Mouse (Mus musculus) left cerebral cortex, adult 2 months (tissue): ENCODE measurements around the gene Ubtd2. TPM values are rescaled to one million over a fixed set of nuclear protein-coding genes. Genes with fewer than 3 reads are reported as not detected.
"Not testable (repeated sequence)": the region's sequence is repeated elsewhere in the genome, so short reads cannot be mapped to it uniquely, and the experiment has no call there.

Experiments used
- DNase-seq, 2 experiments: peaks; one replicate each; pipeline ENCODE4 v3.0.0; 2021 to 2022; ENCODE audit warnings: low spot score in 2 of 2, mixed read lengths in 1 of 2; ENCODE audit errors: extremely low spot score in 1 of 2
- H3K27ac ChIP-seq: fragments of 200-600 bp; 2 replicates; pipeline ENCODE4 v1.8.1; 2022
- H3K4me3 ChIP-seq: fragments of 200-600 bp; 2 replicates; pipeline ENCODE4 v1.8.1; 2022
- CTCF ChIP-seq: fragments of 200-600 bp; IDR thresholded peaks from 2 replicates; pipeline ENCODE4 v1.8.1; 2022; ENCODE audit warnings: antibody characterized with exemption, mild to moderate bottlenecking, moderate library complexity
- intact Hi-C: fragments of 180-260 bp; cut with DNase I; formaldehyde crosslinking; loops from one replicate; pipeline ENCODE4 v1.15.1; 2025
- total RNA-seq, 2 experiments: library from RNA; stranded (reverse); gene quantifications; 2 replicates each; pipeline ENCODE4 v1.2.3; 2021

Ubtd2 gene
- total RNA-seq, 2 experiments from 2014 or later = 53.9 to 57.3 TPM

DNA sequence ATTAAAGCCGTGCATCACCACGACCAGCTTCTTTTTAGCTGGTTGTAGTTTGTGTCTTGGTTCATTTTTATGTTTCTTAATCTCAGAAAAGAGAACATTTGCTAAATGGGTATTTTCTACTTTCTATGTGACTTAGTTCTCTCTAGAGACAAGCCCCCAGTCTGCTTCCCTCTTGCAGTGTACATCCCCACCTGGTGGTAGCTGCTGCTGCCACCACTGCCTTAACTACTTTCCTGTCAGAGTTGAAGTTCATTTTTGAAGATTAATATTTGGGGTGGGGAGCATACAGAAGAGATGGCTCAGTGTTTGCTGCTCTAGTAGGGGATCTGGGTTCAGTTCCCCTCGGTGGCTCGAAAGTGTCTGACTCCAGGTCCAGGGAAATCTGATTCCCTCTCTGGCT is 44.8 kb downstream of the Ubtd2 start:
- DNase-seq = no peak
- intact Hi-C loops = no loop called here
- H3K27ac ChIP-seq = no peak overlapping the region
- H3K4me3 ChIP-seq = no peak overlapping the region
- TF ChIP-seq CTCF = peak; percentile 49

DNA sequence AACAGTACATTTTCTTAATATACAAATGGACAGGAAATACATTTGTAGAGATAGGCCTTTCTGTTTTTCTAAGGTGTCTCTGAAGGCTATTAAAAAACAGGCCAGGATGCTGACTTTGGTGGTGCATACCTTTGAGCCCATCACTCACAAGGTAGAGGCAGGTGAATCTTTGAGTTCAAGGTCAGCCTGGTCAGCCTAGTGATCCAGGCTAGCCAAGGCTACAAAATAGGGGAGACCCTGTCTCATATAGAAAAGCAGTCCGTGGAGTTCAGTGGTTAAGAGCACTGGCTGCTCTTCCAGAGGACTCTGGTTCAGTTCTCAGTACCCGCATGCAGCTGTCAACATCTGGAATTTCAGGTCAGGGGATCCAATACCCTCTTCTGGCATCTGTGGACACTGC is 48.5 kb downstream of the Ubtd2 start:
- intact Hi-C loops = loop anchor here (2.0 kb wide), 1 partner anchor 49 kb away; the partner anchor contains the start of gene Ubtd2
- H3K4me3 ChIP-seq = no peak overlapping the region
- no peak overlapping the region; the same call in 1 of the 2 replicates for H3K27ac ChIP-seq
- no peak for TF ChIP-seq CTCF
- DNase-seq = no peak

DNA sequence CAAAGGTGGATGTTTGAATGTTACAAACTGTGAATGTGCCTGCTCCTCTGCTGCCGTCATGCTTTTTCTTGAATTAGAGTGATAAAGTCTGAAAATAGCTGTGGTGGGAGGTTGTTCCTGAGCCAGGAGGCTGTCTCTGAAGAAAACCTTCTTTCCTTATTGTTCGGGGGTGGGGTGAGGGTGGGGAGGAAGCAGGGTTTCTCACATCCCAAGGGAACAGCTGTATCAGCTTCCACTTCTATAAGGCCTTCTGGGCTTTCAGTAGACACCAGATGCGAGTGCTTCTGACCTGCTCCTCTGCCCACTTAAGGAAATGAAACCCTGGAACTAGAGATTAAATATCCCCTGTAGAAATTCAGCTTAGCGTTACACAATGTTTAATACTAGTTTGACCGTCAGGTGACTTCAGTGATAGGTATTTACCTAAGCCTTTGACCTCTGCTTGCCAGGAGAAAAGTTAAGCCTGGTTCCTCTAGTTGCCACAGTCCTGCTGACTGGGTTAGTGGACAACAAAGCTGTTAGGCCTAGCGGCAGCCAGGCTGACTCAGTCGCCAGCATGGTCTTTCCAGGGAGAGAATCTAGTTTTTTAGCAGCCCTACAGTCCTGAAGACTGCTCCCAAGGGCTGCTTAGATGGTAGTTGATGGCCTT is 50.0 kb downstream of the Ubtd2 start:
- Histone ChIP-seq H3K27ac (peak overlapping the region; percentile 72), H3K4me3 (no peak overlapping the region)
- intact Hi-C loops = loop anchor here (1.0 to 2.0 kb wide), 2 partner anchors 50 to 103 kb away; partner anchors contain the start of gene Ubtd2
- no peak for TF ChIP-seq CTCF
- no peak for DNase-seq

DNA sequence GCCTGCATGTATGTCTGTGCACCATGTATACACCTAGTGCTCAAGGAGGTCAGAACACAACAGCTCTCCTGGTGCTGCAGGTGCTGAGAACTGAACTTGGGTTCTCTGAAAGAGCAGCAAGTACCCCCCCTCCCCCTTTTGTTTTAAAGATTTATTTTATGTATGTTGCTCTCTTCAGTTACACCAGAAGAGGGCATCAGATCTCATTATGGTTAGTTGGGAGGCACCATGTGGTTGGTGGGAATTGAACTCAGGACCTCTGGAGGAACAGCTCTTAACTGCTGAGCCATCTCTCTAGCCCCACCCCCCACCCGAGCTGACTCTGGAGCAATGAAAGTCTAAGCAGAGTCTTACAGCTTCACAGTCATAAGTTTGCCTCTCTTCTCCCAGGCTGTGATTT is 55.8 kb downstream of the Ubtd2 start:
- no peak overlapping the region for H3K27ac ChIP-seq
- peak; percentile 5; the same call in 1 of the 2 replicates for TF ChIP-seq CTCF
- no peak for DNase-seq
- H3K4me3 ChIP-seq = no peak overlapping the region
- intact Hi-C loops = no loop called here

DNA sequence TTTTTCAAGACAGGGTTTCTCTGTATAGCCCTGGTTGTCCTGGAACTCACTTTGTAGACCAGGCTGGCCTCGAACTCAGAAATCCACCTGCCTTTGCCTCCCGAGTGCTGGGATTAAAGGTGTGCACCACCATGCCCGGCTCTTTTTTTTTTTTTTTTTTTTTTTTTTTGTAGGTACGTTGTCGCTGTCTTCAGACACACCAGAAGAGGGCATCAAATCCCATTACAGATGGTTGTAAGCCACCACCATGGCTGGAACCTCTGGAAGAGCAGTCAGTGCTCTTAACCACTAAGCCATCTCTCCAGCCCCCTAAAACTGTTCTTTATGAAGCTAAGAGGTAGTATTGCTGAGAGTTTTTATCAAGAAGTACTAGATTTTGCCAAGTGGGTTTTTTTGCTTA is 59.7 kb downstream of the Ubtd2 start:
- not testable (repeated sequence) for DNase-seq, H3K4me3 ChIP-seq, H3K27ac ChIP-seq
- intact Hi-C loops = loop anchor here (5.0 kb wide), 1 partner anchor 58 kb away; the partner anchor contains the start of gene Ubtd2

DNA sequence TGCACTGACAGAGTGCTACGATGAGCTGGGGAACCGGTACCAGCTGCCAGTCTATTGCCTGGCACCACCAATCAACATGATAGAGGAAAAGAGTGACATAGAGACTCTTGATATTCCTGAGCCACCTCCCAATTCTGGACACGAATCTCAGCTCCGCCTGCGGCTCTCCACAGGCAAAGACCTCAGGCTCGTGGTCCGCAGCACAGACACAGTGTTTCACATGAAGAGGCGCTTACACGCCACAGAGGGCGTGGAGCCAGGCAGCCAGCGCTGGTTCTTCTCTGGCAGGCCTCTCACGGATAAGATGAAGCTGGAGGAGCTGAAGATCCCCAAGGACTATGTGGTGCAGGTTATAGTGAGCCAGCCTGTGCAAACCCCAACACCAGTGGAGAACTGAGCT is 60.9 kb downstream of the Ubtd2 start:
- no peak overlapping the region for H3K27ac ChIP-seq
- intact Hi-C loops = loop anchor here (5.0 kb wide), 1 partner anchor 59 kb away; the partner anchor contains the start of gene Ubtd2

DNA sequence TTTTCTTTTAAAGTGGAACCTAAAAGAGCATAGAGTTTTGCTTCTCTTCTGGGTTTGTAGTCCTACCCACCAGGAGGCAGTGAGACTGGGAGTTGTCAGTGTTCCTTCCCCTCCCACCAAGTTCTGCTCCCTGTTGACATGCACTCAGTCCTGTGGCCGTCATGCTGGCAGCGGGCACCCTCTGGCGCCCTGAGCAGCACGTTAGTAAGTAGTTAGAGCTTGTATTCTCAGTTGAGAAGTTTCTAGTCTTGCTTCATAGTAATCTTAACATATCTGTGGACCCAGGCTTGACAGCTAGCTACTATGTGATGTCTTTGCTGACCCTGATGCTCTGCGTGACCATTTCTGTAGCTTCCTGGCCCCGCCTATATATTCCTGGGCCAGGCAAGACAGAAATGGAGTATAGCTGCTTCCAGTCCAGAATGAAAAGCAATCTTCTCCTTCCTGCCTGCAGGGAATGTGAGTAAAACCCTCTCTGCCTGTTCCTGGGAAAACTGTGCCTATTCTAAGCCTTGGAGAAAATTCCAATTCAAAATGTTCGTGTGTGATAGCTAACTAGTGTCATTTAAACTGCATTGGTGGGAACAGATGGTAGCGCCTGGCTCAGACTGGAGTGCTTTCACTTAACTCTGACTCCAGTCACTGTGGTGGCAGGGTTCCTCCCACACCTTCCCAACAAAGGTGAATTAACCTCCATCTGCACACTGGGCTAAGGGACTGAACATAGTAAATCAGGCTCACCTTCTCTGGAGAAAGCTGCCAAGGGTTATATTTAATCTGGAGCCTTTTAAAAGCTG is 61.9 kb downstream of the Ubtd2 start:
- intact Hi-C loops = loop anchor here (5.0 kb wide), 1 partner anchor 60 kb away; the partner anchor contains the start of gene Ubtd2
- Histone ChIP-seq H3K27ac (peak overlapping the region; percentile 65), H3K4me3 (no peak overlapping the region)
- no peak; the same call in none of the 2 replicates for TF ChIP-seq CTCF
- DNase-seq = peak; percentile 42 to 43

More for the DNA sequence above, 60.9 kb downstream of the Ubtd2 start:
- no peak for DNase-seq
- TF ChIP-seq CTCF = no peak
- H3K4me3 ChIP-seq = no peak overlapping the region

DNA sequence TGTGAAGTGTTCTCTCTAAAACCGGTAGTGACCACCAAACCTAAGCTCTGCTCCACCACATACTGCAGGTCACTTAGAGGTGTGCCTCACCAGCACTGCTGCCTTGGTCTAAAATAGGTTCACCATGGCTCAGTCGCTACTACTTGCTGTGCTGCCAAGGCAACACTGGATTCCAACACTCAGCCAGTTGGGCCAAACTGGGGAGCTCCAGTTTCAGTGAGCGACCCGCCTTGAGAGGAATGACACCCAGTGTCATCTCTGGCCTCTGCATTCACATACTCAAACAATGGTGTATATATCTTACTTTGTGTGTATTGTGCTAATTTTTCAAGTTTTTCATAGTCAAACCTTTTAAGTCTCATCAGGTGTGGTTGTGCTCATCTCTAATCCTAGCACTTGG is 63.6 kb downstream of the Ubtd2 start:
- intact Hi-C loops = loop anchor here (5.0 kb wide), 1 partner anchor 61 kb away; the partner anchor contains the start of gene Ubtd2
- TF ChIP-seq CTCF = no peak
- no peak overlapping the region for H3K4me3 ChIP-seq
- no peak overlapping the region for H3K27ac ChIP-seq
- no peak for DNase-seq

DNA sequence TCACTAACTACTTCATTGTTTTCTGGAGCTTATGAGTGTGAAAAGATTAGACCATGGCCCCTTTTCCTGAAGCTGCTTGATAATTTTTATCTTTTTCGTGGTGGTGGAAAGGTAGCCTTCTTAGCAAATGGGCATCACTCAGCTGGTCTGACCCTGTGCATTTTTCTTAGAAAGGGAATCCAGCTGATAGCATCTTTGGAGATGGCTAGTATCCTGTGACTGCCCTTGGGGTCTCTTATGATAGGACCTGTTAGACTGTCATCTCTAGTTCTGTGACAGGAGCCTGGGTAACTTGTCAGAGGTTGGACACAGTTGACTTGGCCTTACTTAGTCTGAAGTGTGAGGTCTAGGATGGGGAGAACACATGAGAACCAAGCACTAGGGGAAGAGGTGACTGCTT is 64.2 kb downstream of the Ubtd2 start:
- TF ChIP-seq CTCF = no peak
- DNase-seq = no peak
- H3K27ac ChIP-seq = no peak overlapping the region
- no peak overlapping the region for H3K4me3 ChIP-seq
- intact Hi-C loops = loop anchor here (5.0 kb wide), 1 partner anchor 62 kb away; the partner anchor contains the start of gene Ubtd2

DNA sequence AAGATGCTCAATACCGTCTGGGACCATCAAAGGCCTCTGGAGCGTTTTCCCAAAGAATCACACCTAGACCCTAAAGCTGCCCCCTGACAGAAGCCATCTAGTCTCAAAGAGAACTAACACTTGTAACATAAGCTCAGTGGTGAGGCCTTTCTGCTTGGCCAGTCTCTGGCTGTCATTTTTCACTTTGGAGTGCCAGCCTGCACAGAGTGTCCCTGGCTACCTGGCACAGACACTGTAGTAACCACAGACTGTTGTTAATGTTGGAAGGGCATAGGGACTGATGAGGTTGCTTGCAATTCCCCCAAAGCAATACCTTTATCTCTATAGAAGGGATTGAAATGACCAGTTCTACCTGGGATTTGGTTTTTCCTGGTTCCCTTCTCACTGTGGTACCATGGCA is 66.1 kb downstream of the Ubtd2 start:
- DNase-seq = no peak
- no peak for TF ChIP-seq CTCF
- Histone ChIP-seq H3K27ac (no peak overlapping the region), H3K4me3 (no peak overlapping the region)
- intact Hi-C loops = no loop called here

DNA sequence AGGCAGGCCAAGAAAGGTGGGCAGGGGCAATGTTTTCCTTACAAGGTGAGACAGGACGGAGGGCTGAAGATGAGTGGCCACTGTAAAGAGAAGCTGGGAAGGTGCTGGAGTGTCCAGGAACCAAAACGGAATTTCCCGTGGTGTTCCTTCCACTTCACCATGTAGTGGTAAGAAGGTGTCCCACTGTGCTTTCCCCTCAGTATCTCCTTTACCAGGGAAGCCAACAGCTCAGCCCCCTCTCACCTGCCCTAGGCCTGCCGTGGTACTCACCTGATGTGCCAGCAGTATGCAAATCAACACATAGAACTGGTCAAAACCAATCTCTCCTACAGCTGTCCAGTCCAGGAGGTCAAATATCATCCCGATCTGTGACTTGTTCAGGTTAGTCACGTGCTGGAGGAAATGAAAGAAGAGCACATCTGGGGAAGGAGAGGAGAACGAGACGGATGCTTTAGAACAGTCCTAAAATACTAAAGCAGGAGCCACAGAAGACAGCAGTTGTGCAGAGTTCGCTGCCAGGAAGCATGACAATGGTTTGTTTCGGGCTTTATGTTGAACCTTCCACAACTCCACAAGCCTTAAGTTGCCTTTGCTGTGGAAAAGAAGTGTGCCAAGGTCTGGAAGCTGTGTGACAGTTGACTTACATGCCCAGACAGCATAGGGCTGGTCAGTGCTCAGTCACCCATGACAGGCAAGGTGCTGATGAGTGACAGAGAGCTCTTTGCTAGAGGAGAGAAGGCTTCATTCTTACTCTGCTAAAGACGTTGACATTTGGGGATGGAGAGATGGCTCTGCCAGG is 69.2 kb downstream of the Ubtd2 start:
- no peak for TF ChIP-seq CTCF
- intact Hi-C loops = no loop called here
- no peak for DNase-seq
- Histone ChIP-seq H3K4me3 (no peak overlapping the region), H3K27ac (no peak overlapping the region)
